Mouse (Mus musculus): ENCODE data around the gene H2afv. TPM values are rescaled to one million over a fixed set of nuclear protein-coding genes. Genes with fewer than 3 reads are reported as not detected.
"Not testable (repeated sequence)": the region's sequence is repeated elsewhere in the genome, so short reads cannot be mapped to it uniquely, and the experiment has no call there.

The H2afv gene
- polyA plus RNA-seq, 1 experiment, result 153 TPM

DNA sequence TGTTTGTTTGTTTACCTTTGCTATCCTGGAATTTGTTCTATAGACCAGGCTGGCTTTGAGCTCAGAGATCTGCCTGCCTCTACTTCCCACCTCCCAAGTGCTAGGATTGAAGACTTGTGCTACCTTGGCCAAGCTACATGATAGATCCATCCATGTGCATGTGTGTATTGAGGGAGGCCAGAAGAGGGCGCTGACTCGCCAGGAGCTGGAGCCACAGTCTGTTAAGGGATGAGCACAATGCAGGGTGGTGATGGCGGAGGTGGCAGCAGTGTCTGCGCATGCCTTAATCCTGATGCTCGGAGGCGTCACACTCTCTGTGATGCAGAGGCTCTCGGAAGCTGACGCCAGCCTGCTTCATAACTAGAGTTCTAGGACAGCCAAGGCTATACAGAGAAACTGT, 7.8 kb downstream of the H2afv start:
- TF ChIP-seq CTCF (IDR thresholded peaks at IDR 0.05; ENCODE audit: control insufficient read depth, insufficient read depth, insufficient read length) (peak; percentile 84), USF1 (IDR thresholded peaks at IDR 0.05; ENCODE audit: low read depth) (no peak)
- Histone ChIP-seq H3K79me2 (ENCODE audit: control insufficient read depth, insufficient read depth) (peaks cover 16% of the 10 kb centered on the region), H3K79me3 (ENCODE audit: low read depth) (peaks cover 7% of the 10 kb centered on the region), H3K27me3 (ENCODE audit: control insufficient read depth, insufficient read depth, insufficient read length) (no peaks in the 10 kb centered on the region), H3K36me3 (ENCODE audit: control insufficient read depth, insufficient read depth) (peaks cover 42% of the 10 kb centered on the region), H3K4me3 (ENCODE audit: insufficient read depth, poor library complexity, severe bottlenecking) (no peak overlapping the region), H3ac (ENCODE audit: control insufficient read depth, insufficient read length, low read depth) (no peak overlapping the region)

DNA sequence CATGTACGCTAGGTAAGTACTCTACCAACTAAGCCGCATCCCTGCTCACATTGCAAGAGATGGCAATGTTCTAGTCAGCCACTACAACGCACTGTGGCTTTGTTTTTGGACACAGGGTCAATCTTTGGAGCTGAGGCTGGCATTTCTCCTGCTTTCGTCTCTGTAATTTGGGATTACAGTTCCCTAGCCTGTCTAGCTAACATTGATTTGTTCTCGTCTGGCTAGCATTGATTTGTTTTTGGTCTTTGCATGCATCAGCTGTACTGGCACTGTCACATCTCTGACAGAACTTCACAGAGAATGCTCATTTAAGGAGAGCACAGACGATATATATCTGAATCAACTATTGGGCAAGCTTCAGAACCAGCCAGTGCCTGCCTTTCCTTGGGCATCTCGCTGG, 14.1 kb downstream of the H2afv start:
- TF ChIP-seq MYOG (IDR thresholded peaks at IDR 0.05; ENCODE audit: control insufficient read depth, extremely low read depth, insufficient read length), result no peak
- TF ChIP-seq FOSL1 (IDR thresholded peaks at IDR 0.05; ENCODE audit: insufficient read depth, low read length, poor library complexity, severe bottlenecking), result no peak
- TF ChIP-seq CEBPB (IDR thresholded peaks at IDR 0.05; ENCODE audit: low read depth), result no peak
- no peak for TF ChIP-seq MYOD1 (IDR thresholded peaks at IDR 0.05; ENCODE audit: control insufficient read depth, insufficient read length, low read depth)
- no peak for TF ChIP-seq MAX (IDR thresholded peaks at IDR 0.05)
- TF ChIP-seq USF1 (IDR thresholded peaks at IDR 0.05; ENCODE audit: low read depth), result no peak
- Histone ChIP-seq H3K36me3 (ENCODE audit: control insufficient read depth, insufficient read depth) (peaks cover 42% of the 10 kb centered on the region), H3K4me3 (ENCODE audit: insufficient read depth, poor library complexity, severe bottlenecking) (no peak overlapping the region), H3K27me3 (ENCODE audit: control insufficient read depth, insufficient read depth, insufficient read length) (no peaks in the 10 kb centered on the region), H3K79me3 (ENCODE audit: low read depth) (no peaks in the 10 kb centered on the region), H3ac (ENCODE audit: control insufficient read depth, insufficient read length, low read depth) (no peak overlapping the region), H3K79me2 (ENCODE audit: control insufficient read depth, insufficient read depth) (no peaks in the 10 kb centered on the region)

DNA sequence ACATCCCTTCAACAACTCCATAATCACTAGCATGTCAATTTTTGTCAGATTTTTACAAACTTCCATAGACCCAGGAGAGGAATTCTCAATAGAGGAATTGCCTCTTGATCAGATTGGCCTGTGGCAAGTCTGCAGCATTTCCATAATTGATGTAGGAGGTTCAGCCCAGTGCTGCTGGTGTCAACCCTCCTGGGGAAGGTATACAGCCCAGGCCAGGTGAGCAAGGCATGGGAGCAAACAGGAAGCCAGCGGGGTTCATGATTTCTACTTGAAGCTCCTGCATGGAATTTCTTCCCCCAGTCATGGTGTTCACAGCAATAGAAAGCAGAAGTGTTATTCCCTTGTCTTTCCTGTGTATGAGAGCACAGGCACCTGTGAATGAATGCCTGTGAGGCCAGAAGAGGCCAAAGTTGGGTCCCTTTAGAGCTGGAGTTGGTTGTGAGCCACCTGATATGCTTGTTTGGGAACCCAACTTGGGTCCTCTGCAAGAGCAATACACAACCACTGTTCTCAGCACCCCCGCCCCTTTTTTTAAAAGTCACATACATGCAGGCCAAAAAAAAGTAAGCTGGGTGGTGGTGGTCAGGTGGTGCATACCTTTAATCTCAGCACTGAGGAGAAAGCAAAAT, 23.4 kb downstream of the H2afv start:
- TF ChIP-seq MYOG (IDR thresholded peaks at IDR 0.05; ENCODE audit: control insufficient read depth, extremely low read depth, insufficient read length), result no peak
- TF ChIP-seq MAX (IDR thresholded peaks at IDR 0.05), result no peak
- no peak for TF ChIP-seq CTCF (IDR thresholded peaks at IDR 0.05; ENCODE audit: control insufficient read depth, insufficient read depth, insufficient read length)
- no peak for TF ChIP-seq MYOD1 (IDR thresholded peaks at IDR 0.05; ENCODE audit: control insufficient read depth, insufficient read length, low read depth)
- no peak for TF ChIP-seq USF1 (IDR thresholded peaks at IDR 0.05; ENCODE audit: low read depth)
- TF ChIP-seq CEBPB (IDR thresholded peaks at IDR 0.05; ENCODE audit: low read depth), result no peak
- no peak for TF ChIP-seq FOSL1 (IDR thresholded peaks at IDR 0.05; ENCODE audit: insufficient read depth, low read length, poor library complexity, severe bottlenecking)
- H3K27me3 ChIP-seq (ENCODE audit: control insufficient read depth, insufficient read depth, insufficient read length), result no peaks in the 10 kb centered on the region
- no peak overlapping the region for H3ac ChIP-seq (ENCODE audit: control insufficient read depth, insufficient read length, low read depth)
- H3K79me2 ChIP-seq (ENCODE audit: control insufficient read depth, insufficient read depth), result peaks cover 37% of the 10 kb centered on the region
- H3K36me3 ChIP-seq (ENCODE audit: control insufficient read depth, insufficient read depth), result peaks cover 52% of the 10 kb centered on the region
- no peak overlapping the region for H3K4me3 ChIP-seq (ENCODE audit: insufficient read depth, poor library complexity, severe bottlenecking)
- H3K79me3 ChIP-seq (ENCODE audit: low read depth), result peaks cover 30% of the 10 kb centered on the region

DNA sequence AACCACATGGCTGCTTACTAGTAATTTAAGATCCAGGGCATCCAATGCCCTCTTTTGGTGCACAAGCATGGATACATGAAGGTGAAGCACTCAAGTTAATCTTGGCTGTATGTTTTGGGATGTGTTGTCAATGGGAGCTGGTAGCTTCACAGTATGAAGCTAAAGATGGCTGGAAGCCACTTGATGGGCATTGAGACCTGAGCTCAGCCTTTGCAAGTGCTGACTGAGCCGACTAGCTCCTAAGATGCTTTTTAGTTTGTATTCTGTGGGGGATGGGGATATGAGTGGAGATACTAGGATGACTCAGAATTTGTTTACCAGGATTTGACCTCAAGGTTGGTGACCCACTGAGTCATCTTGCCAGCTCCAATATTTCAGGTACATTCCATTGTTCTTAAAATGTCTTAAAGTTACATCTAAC, 23.9 kb downstream of the H2afv start:
- Histone ChIP-seq H3K27me3 (ENCODE audit: control insufficient read depth, insufficient read depth, insufficient read length) (no peaks in the 10 kb centered on the region), H3K4me3 (ENCODE audit: insufficient read depth, poor library complexity, severe bottlenecking) (no peak overlapping the region), H3K79me3 (ENCODE audit: low read depth) (peaks cover 30% of the 10 kb centered on the region), H3K79me2 (ENCODE audit: control insufficient read depth, insufficient read depth) (peaks cover 40% of the 10 kb centered on the region), H3K36me3 (ENCODE audit: control insufficient read depth, insufficient read depth) (peaks cover 51% of the 10 kb centered on the region), H3ac (ENCODE audit: control insufficient read depth, insufficient read length, low read depth) (no peak overlapping the region)
- no peak for TF ChIP-seq CTCF (IDR thresholded peaks at IDR 0.05; ENCODE audit: control insufficient read depth, insufficient read depth, insufficient read length)
- TF ChIP-seq USF1 (IDR thresholded peaks at IDR 0.05; ENCODE audit: low read depth), result no peak
- no peak for TF ChIP-seq MYOG (IDR thresholded peaks at IDR 0.05; ENCODE audit: control insufficient read depth, extremely low read depth, insufficient read length)
- no peak for TF ChIP-seq CEBPB (IDR thresholded peaks at IDR 0.05; ENCODE audit: low read depth)
- no peak for TF ChIP-seq FOSL1 (IDR thresholded peaks at IDR 0.05; ENCODE audit: insufficient read depth, low read length, poor library complexity, severe bottlenecking)
- TF ChIP-seq MYOD1 (IDR thresholded peaks at IDR 0.05; ENCODE audit: control insufficient read depth, insufficient read length, low read depth), result no peak
- TF ChIP-seq MAX (IDR thresholded peaks at IDR 0.05), result no peak

DNA sequence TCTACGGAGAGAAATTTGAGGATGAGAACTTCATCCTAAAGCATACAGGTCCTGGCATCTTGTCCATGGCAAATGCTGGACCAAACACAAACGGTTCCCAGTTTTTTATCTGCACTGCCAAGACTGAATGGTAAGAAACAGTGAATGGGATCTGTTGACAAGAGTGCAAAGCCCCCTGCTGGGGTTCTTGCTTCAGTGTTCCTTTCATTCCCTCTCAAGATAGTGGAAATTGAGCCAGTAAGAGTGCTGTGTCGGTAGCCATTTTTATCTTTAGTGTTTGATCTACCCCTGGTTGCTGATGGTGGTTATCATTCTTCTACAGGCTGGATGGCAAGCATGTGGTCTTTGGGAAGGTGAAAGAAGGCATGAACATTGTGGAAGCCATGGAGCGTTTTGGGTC, 25.1 kb downstream of the H2afv start:
- not testable (repeated sequence) for H3ac ChIP-seq (ENCODE audit: control insufficient read depth, insufficient read length, low read depth); H3K27me3 ChIP-seq (ENCODE audit: control insufficient read depth, insufficient read depth, insufficient read length)
- H3K4me3 ChIP-seq (ENCODE audit: insufficient read depth, poor library complexity, severe bottlenecking), result peak overlapping the region; percentile 0
- H3K36me3 ChIP-seq (ENCODE audit: control insufficient read depth, insufficient read depth), result peaks cover 45% of the 10 kb centered on the region
- H3K79me2 ChIP-seq (ENCODE audit: control insufficient read depth, insufficient read depth), result peaks cover 45% of the 10 kb centered on the region
- H3K79me3 ChIP-seq (ENCODE audit: low read depth), result peaks cover 30% of the 10 kb centered on the region

DNA sequence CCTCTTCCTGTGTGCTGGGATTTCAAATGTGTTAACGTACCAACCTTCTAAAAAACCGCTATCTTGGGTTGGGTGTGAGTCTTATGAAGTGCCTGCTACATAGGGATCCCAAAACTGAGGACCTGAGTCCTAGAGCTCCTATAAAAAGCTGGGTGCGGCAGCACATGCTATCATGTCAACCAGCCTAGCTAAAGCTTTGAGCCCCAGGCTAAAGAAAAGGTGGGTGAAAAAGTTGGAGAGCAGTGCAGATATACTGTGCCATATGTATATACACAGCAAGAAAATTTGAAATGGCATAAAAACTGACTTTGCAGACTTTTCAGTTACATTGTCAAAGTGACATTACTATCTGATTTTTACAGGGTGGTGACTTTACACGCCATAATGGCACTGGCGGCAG, 25.5 kb downstream of the H2afv start:
- TF ChIP-seq USF1 (IDR thresholded peaks at IDR 0.05; ENCODE audit: low read depth) (no peak), MAX (IDR thresholded peaks at IDR 0.05) (no peak), CTCF (IDR thresholded peaks at IDR 0.05; ENCODE audit: control insufficient read depth, insufficient read depth, insufficient read length) (no peak), CEBPB (IDR thresholded peaks at IDR 0.05; ENCODE audit: low read depth) (no peak), MYOD1 (IDR thresholded peaks at IDR 0.05; ENCODE audit: control insufficient read depth, insufficient read length, low read depth) (no peak), FOSL1 (IDR thresholded peaks at IDR 0.05; ENCODE audit: insufficient read depth, low read length, poor library complexity, severe bottlenecking) (no peak), MYOG (IDR thresholded peaks at IDR 0.05; ENCODE audit: control insufficient read depth, extremely low read depth, insufficient read length) (no peak)
- H3K79me3 ChIP-seq (ENCODE audit: low read depth), result peaks cover 31% of the 10 kb centered on the region
- H3K4me3 ChIP-seq (ENCODE audit: insufficient read depth, poor library complexity, severe bottlenecking), result no peak overlapping the region
- H3K79me2 ChIP-seq (ENCODE audit: control insufficient read depth, insufficient read depth), result peaks cover 45% of the 10 kb centered on the region
- no peak overlapping the region for H3ac ChIP-seq (ENCODE audit: control insufficient read depth, insufficient read length, low read depth)
- H3K36me3 ChIP-seq (ENCODE audit: control insufficient read depth, insufficient read depth), result peaks cover 45% of the 10 kb centered on the region
- H3K27me3 ChIP-seq (ENCODE audit: control insufficient read depth, insufficient read depth, insufficient read length), result no peaks in the 10 kb centered on the region
